ENCODE assay signal across 19 mouse cellular contexts in genomic region chr15:5607533-5607932, GRCm38 (mm10).
DNase-seq lines count a peak whose midpoint lies in the region; ATAC-seq and TF ChIP-seq lines count a peak whose summit lies in the region.
"Had no signal": no experiment of that assay in that cellular context is flagged by ENCODE, and none has a peak within 500 bp of the region (broad histone marks: within the 10 kb centered on the region; RNA-seq: fewer than 3 reads in every experiment).

No protein-coding gene starts in this region.

- intact Hi-C loops in heart, adult 2 months (cut with DNase I) = no loop called here
- intact Hi-C loops in heart, postnatal 25 days (cut with DNase I) = no loop called here

- 44% methylated on average over 2 of the region's 2 CpGs for WGBS in heart, adult 2 months
- 80% methylated on average over 2 of the region's 2 CpGs for WGBS in hindbrain, embryonic 10.5 days

- TF ChIP-seq POLR2A in heart, adult 2 months (IDR thresholded peaks at IDR 0.05; ENCODE audit: insufficient read depth, low read depth, low read length) = no peak

- DNase-seq in heart, adult 2 months = peak; percentile 19 to 23
- DNase-seq in heart, postnatal 25 days (ENCODE audit: low spot score) = no peak
- peak; percentile 59 for DNase-seq in CD4-positive, CD25-positive, alpha-beta regulatory T cell, adult 2 months (ENCODE audit: low read depth, low spot score)
- DNase-seq in heart, adult 9 months (ENCODE audit: low spot score in 2 of 2) = peak; percentile 4 to 7
- no peak for DNase-seq in hindbrain, embryonic 10.5 days (ENCODE audit: low spot score)
- no peak for DNase-seq in cerebellum, postnatal 36 days
- DNase-seq: adrenal gland, postnatal 10 days; cerebellum, adult 8-10 months; gastrocnemius, postnatal 10 days; kidney, postnatal 36 days; lung, adult 2 months had no signal

- 0 out of 2 replicates have a peak, but pooled peaks have one; percentile 44 for TF ChIP-seq EP300 in heart, adult 2 months (IDR thresholded peaks at IDR 0.05; ENCODE audit: insufficient read depth, low read depth, low read length)

- no peak for TF ChIP-seq CTCF in heart, adult 2 months (IDR thresholded peaks at IDR 0.05)

- H3K79me2 ChIP-seq in heart, adult 2 months (replicated peaks; ENCODE audit: control insufficient read depth, insufficient read depth, low read length) = no peaks in the 10 kb centered on the region

- H3K9me3 ChIP-seq in hindbrain, embryonic 10.5 days = no peaks in the 10 kb centered on the region
- H3K9me3 ChIP-seq: embryonic facial prominence, embryonic 15.5 days; forebrain, embryonic 15.5 days; hindbrain, embryonic 15.5 days; limb, embryonic 13.5 days; liver, embryonic 12.5 days; midbrain, embryonic 13.5 days had no signal

- no peaks in the 10 kb centered on the region; the same call in 1 of the 2 replicates for H3K36me3 ChIP-seq in heart, adult 2 months (ENCODE audit: control insufficient read depth, insufficient read depth, low read length)
- no peaks in the 10 kb centered on the region for H3K36me3 ChIP-seq in hindbrain, embryonic 10.5 days
- H3K36me3 ChIP-seq: embryonic facial prominence, embryonic 15.5 days; forebrain, embryonic 15.5 days; hindbrain, embryonic 15.5 days; limb, embryonic 13.5 days; liver, embryonic 12.5 days; midbrain, embryonic 13.5 days had no signal

- no peak overlapping the region for H3K9ac ChIP-seq in heart, adult 2 months (ENCODE audit: low read depth, low read length)
- H3K9ac ChIP-seq: embryonic facial prominence, embryonic 15.5 days; forebrain, embryonic 15.5 days; hindbrain, embryonic 15.5 days; limb, embryonic 13.5 days; liver, embryonic 12.5 days; midbrain, embryonic 13.5 days had no signal

- no peaks in the 10 kb centered on the region for H3K4me1 ChIP-seq in heart, adult 2 months (ENCODE audit: control insufficient read depth, insufficient read depth, low read length)
- H3K4me1 ChIP-seq in hindbrain, embryonic 10.5 days (replicated peaks) = no peaks in the 10 kb centered on the region
- H3K4me1 ChIP-seq: embryonic facial prominence, embryonic 15.5 days; forebrain, embryonic 15.5 days; hindbrain, embryonic 15.5 days; limb, embryonic 13.5 days; liver, embryonic 12.5 days; midbrain, embryonic 13.5 days had no signal

- H3K27me3 ChIP-seq in heart, adult 2 months (ENCODE audit: control insufficient read depth, insufficient read depth, low read length) = no peaks in the 10 kb centered on the region
- H3K27me3 ChIP-seq in hindbrain, embryonic 10.5 days (ENCODE audit: insufficient read depth, poor library complexity, severe bottlenecking) = no peaks in the 10 kb centered on the region
- H3K27me3 ChIP-seq: embryonic facial prominence, embryonic 15.5 days; forebrain, embryonic 15.5 days; hindbrain, embryonic 15.5 days; limb, embryonic 13.5 days; liver, embryonic 12.5 days; midbrain, embryonic 13.5 days had no signal

- no peak overlapping the region for H3K4me3 ChIP-seq in heart, adult 2 months
- no peak overlapping the region for H3K4me3 ChIP-seq in hindbrain, embryonic 10.5 days
- H3K4me3 ChIP-seq: embryonic facial prominence, embryonic 15.5 days; forebrain, embryonic 15.5 days; hindbrain, embryonic 15.5 days; limb, embryonic 13.5 days; liver, embryonic 12.5 days; midbrain, embryonic 13.5 days had no signal

- ATAC-seq in neutrophil, adult 5-6 weeks (ENCODE audit: extremely low read depth, insufficient number of reproducible peaks, low FRiP score, poor library complexity, severe bottlenecking) = peak; percentile 51; the same call in 1 of the 2 replicates
- ATAC-seq: forebrain, embryonic 15.5 days; intestine, embryonic 16.5 days; liver, embryonic 12.5 days; midbrain, embryonic 13.5 days had no signal

- H3K27ac ChIP-seq in heart, adult 2 months = no peak overlapping the region; the same call in 1 of the 2 replicates
- no peak overlapping the region for H3K27ac ChIP-seq in hindbrain, embryonic 10.5 days
- H3K27ac ChIP-seq: embryonic facial prominence, embryonic 15.5 days; forebrain, embryonic 15.5 days; hindbrain, embryonic 15.5 days; limb, embryonic 13.5 days; liver, embryonic 12.5 days; midbrain, embryonic 13.5 days had no signal

Comparison
In these comparisons a context has a peak if more than half of its experiments do, and no peak if none do; other contexts are left out.
1. DNase-seq: peak in heart, adult 2 months (2 of 2), CD4-positive, CD25-positive, alpha-beta regulatory T cell, adult 2 months (single experiment) and heart, adult 9 months (2 of 2); none in heart, postnatal 25 days (single experiment), hindbrain, embryonic 10.5 days (single experiment) and cerebellum, postnatal 36 days (0 of 2).